Mouse (Mus musculus) layer of hippocampus, adult 8-10 months (tissue): ENCODE data around the gene Olfr955. TPM values are rescaled to one million over a fixed set of nuclear protein-coding genes. Genes with fewer than 3 reads are reported as not detected.

Experiments
- DNase-seq, 2 experiments: peaks; one replicate each; pipeline ENCODE4 v3.0.0; 2022; ENCODE audit warnings: low spot score in 2 of 2
- total RNA-seq, 4 experiments: library from RNA; stranded (reverse); gene quantifications; 2 replicates each; pipeline ENCODE4 v1.2.4; 2022

The Olfr955 gene
- total RNA-seq: not detected

DNA sequence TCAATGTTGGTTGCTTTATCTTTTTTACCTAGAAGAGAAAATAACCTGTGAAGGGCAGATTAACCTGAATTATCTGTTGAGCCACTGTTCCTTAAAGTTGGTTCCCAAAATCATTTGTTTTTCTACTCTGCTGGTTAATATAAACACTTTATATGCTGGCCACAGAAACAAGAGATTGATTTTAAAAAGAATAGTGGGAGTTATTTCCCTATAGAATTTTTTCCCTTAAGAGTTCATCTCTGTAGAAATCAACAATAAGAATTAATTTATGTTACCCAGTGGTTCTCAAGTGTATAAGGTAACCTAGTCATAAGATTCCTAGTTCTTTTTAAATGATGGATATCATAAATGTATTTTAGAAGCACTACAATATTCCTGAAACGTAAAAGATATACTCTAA is at the start of gene Olfr955:
TSS of gene Olfr955 (minus strand) at position 101 of the 400 bp plus-strand sequence.
- no peak for DNase-seq

DNA sequence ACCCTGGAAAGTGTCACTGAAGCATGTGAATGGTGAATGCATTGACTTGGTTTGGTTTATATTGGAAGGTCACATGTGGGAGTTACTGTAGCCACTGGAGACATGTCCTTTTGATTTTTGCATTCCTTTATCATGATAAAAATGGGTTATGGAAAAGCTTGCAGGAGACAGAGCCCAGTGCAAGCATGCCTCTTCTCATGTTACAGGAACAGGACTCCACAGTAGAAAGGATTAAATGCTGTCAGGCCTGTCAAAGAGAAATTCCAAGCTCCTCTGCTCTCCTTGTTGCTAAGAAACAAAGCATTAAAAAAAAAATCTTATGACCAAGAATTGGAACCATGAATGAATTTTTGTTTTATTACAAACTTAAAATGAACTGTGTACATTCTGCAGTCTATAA is 46.9 kb upstream of the Olfr955 start:
- no peak for DNase-seq

DNA sequence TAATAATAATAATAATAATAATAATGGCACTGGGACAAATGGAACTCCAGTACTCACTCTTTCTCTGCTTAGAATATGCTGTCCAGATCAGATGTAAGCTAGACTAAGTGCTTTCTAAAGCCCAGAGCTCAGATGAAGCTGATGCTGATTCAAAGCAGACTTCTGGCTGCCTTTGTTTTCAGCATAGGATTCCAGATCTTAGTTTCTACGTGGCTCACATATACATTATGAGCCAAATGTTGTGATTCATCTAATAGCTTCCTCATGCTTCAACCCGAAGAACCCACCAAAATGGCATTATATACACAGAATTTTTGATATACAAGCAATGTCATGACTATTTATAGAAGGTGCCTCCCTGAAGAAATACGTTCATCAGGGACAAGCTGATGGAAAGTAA is 43.8 kb upstream of the Olfr955 start, which contains the start of gene Olfr957:
TSS of gene Olfr957 (minus strand) at position 279 of the 400 bp plus-strand sequence.
- no peak for DNase-seq

DNA sequence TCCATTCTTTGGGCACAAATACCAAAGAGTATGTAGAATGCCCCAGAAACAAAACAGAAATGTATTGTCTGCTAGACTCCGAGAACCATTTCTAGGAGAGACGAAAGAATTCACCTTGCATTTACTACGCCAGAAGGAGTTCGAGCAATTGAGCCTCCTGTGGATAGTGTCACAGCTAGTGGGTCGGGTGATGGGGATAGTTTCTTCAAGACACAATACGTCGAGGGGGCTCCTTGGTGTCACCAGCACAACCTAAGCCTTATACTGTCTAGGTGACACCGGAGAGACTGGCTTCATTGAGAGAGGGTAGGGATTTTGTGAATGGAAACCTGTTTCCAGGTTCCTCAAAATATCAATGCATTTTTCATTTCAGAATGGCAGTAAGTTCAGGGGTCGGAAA is 37.7 kb upstream of the Olfr955 start:
- no peak for DNase-seq

DNA sequence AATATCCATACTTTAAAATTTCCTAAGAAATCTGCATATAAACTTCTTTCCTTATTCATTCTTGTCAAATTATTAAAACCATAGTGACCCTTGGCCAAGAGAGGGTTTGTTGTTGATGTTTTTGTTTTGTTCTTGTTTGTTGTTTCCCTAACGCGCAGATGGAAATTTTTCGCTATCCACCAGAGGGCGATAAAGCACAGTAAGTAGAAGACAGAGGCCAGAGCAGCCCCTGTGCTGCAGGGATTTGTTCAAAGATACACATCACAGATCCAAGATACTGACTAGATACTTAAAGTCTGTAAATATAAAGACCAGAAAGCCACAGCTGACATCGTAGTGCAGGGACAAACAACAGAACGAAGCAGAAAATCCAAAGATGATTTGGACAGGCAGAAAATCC is 37.3 kb upstream of the Olfr955 start:
- DNase-seq: peak; percentile 16 to 60

DNA sequence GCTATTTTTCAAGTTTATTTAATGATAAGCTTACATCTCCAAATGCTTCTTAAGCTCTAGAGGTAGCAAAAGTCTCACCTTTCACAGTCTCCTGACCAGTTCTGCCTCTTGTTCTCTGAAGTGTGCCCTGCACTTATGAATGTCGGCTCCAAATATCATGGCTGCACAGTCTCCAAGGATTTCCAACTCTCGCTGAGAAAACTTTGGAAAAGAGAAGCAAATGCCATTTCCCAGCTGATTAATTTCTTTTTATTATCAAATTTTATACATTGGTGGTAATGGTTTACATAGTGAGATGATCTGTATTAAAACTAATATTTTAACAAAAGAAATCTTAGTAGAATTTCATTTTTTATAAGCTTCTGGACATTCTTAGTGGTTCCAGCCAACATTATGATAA is 22.2 kb upstream of the Olfr955 start, which contains the start of gene Olfr44:
TSS of gene Olfr44 (minus strand) at position 101 of the 400 bp plus-strand sequence.
- no peak for DNase-seq

DNA sequence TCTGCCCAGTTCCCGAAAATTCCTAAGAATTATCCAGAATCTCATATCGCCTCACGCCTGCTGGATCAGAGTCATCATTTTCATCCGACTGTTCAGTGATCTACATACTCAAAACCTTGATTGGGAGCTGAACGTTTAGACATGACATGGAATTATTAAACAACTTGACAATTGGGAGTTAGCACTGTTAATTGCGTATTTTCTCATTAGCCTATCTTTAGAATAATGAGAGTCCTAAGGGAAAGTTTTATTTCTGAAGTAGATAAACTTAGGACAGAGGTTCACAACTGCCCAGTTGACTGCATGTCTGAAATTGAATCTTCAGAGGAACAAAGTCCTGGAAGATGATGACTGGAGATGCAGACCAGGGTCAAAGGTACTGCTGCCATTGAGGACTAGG is 15.3 kb downstream of the Olfr955 start, which contains the start of gene Olfr954:
TSS of gene Olfr954 (plus strand) at position 301 of the 400 bp plus-strand sequence.
- DNase-seq: no peak

DNA sequence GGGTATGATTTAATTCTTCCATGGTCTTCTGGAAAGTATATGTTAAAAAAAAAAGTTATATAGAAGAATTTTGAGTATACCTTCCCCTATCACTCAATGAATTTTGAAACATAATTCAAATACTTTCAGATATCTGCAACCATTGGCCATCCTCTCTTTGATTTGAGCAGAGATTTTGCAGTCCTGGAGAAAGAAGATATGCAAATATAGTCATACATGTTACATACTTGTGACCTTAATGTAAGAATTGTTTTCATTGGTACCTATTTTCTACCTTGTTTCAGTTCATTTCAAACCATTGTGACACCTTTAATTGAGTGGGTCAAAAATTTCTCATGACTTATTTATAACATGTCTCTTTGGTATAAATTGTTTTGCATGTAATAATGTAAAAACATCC is 44.7 kb downstream of the Olfr955 start, which contains the start of gene Olfr952:
TSS of gene Olfr952 (minus strand) at position 101 of the 400 bp plus-strand sequence.
- no peak for DNase-seq

Other genes starting within 250 kb of the Olfr955 start
- not detected for gene Olfr1537, start 221.9 kb downstream of the Olfr955 start, total RNA-seq
- not detected for gene Olfr945, start 195.1 kb downstream of the Olfr955 start, total RNA-seq
- not detected for gene Olfr948, start 145.9 kb downstream of the Olfr955 start, total RNA-seq
- not detected for gene Olfr951, start 84.5 kb downstream of the Olfr955 start, total RNA-seq
- gene Olfr952, start 44.8 kb downstream of the Olfr955 start, total RNA-seq: not detected
- not detected for gene Olfr954, start 15.2 kb downstream of the Olfr955 start, total RNA-seq
- not detected for gene Olfr44, start 22.1 kb upstream of the Olfr955 start, total RNA-seq
- gene Olfr957, start 43.9 kb upstream of the Olfr955 start, total RNA-seq: under 1 TPM in 1 of 4 experiments, not detected in 3; 0.22 TPM
- not detected for gene Olfr958, start 82.1 kb upstream of the Olfr955 start, total RNA-seq
- not detected for gene Olfr959, start 103.6 kb upstream of the Olfr955 start, total RNA-seq
- gene AW551984, start 132.5 kb upstream of the Olfr955 start, total RNA-seq: 1 to 10 TPM; 5.4 to 8.3 (median 7.7) TPM
- not detected for gene Olfr148, start 138.7 kb upstream of the Olfr955 start, total RNA-seq
- gene Olfr960, start 149.4 kb upstream of the Olfr955 start, total RNA-seq: not detected
- not detected for gene Olfr961, start 173.1 kb upstream of the Olfr955 start, total RNA-seq
- gene Olfr963, start 195.3 kb upstream of the Olfr955 start, total RNA-seq: not detected
- gene Olfr149, start 235.2 kb upstream of the Olfr955 start, total RNA-seq: not detected
- gene Olfr965, start 239.4 kb upstream of the Olfr955 start, total RNA-seq: not detected